Mouse (Mus musculus) lung, postnatal 0 days (tissue): ENCODE measurements around the gene Serpinb1c.
"Not testable (repeated sequence)": the region's sequence is repeated elsewhere in the genome, so short reads cannot be mapped to it uniquely, and the experiment has no call there.

Source experiments
- CTCF ChIP-seq: IDR thresholded peaks from 2 replicates; pipeline ENCODE4 v1.5.1; 2016; ENCODE audit warnings: antibody characterized with exemption, mild to moderate bottlenecking
- EP300 ChIP-seq: IDR thresholded peaks from 2 replicates; pipeline ENCODE4 v1.6.1; 2016; ENCODE audit warnings: antibody characterized with exemption, mild to moderate bottlenecking, control low read depth

DNA sequence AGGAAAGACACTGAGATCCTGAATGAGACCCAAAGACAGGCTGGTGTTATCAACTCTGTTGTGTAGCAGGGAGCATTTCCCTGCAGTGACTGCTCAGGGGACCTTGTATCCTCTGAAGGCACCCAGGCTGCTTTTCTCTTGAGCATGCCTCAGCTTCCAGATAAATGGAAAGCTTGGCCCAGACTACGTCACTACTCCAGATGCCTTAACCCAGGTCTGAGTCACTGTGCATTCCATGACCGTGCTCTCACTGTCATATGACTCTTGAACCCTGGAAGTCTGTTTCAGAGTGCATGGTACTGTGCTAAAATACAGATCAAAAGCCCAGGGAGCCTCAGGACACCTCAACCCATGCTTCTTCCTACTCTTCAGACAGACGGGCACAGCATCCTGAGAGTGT lies 41.2 kb upstream of the Serpinb1c start:
- not testable (repeated sequence) for TF ChIP-seq CTCF
- TF ChIP-seq EP300 = peak; percentile 84
